Mouse (Mus musculus): ENCODE measurements around the gene Sema4d.
A peak's percentile ranks its signal among the peaks of the same experiment; 100 is the strongest.
"Not testable (repeated sequence)": the region's sequence is repeated elsewhere in the genome, so short reads cannot be mapped to it uniquely, and the experiment has no call there.

Sema4d gene

DNA sequence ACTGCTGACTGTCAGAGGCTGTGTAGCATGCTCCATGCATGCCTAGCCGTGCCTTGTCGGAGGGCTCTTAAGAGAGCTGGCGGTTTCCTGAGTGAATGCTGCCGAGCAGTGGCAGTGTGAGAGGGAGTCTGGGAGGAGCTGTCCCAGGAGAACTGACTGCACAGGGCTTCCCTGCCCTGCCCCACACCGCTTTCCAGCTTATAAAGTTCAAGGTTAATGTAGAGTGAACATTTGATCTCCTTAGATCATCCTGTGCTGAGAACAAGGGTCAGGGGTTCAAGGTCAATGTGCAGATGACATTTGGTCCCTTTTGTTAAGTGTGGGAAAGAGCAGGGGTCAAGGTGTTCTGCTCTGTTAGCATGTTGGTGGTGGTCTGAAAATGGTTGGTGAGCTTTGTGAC is 112.5 kb downstream of the Sema4d start:
- DNase-seq (ENCODE audit: extremely low spot score), result no peak

DNA sequence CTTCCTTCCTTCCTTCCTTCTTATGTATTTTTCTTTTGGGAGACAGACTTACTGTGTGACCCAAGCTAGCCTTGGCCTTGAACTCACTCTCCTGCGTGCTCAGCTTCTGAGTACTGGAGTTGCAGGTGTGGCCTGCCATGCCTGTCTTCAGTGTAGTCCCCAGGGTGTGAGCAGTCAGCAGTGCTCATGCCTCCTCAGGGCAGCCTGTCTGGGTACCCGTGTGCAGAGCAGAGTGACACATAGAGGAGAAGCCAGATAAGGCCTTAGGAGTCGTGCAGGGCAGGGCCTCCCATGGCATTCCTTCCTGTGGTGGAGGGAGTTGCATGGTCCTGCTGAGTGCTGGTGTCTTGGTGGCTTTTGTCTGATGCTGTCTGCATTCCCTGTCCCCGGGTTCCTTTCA is 114.2 kb downstream of the Sema4d start:
- no peak for DNase-seq (ENCODE audit: extremely low spot score)

- DNase-seq (ENCODE audit: extremely low spot score), result no peak
These were observed 114.9 kb downstream of the Sema4d start for GRCm38 (mm10) chr13:51678687-51679086.

- no peak for DNase-seq (ENCODE audit: extremely low spot score)
These were observed 115.8 kb downstream of the Sema4d start for GRCm38 (mm10) chr13:51677630-51678185.

DNA sequence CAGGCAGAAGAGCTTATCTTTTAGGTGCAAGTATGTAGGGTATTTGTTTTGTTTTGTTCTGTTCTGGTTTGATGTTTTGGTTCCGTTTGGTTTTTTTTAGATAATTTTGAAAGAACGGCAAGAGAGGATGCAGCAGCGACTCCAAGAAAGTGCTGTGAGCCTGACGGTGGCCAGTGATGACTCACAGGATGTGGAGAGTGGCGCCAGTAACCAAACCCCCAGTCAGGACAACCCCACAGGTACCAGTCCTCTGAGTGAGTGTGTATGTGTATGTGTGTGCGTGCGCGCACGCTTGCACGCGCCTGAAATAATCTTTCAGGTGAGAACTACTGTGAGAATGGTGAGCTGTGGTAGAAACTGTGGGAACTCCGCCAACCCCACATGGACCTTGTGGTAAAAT is 116.5 kb downstream of the Sema4d start:
- no peak for DNase-seq (ENCODE audit: extremely low spot score)

DNA sequence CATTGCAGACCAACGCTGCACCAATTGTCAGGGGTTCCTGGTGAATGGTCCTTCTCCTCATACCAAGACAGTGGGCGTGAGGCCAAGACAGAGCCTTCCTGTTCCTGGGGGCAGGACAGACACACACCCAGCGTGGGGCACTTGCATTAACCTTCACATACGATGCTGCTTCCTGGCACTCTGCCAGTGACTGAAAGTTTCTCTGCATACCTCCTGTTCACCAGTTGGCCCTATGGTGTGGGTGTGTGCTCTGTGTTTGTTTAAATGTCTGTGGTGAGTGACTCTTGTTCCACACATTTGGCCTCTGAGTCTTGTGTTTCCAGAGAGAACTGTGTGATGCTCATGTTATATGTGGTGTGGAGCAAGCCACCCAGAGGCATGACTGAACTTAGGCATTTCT is 116.9 kb downstream of the Sema4d start:
- DNase-seq (ENCODE audit: extremely low spot score), result no peak

DNA sequence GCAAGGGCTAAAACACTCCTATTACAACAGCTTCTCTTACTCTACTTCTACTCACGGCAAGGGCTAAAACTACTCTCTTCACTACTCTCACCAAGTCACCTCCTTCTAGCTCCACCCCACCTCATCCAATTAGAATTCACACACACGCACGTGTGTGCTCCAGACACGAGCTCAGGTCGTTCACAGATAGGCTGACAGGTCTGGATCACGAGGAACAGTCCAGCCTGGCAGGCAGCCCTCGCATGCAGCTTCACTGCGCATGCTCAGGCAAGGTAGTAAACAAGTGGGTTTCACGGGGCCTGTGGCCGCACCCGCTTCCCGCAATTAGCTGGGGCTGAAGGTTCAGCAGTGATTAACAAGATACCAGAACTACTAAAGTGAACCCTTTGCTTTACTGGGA is 125.4 kb downstream of the Sema4d start:
- not testable (repeated sequence) for DNase-seq (ENCODE audit: extremely low spot score)

- DNase-seq (ENCODE audit: extremely low spot score), result no peak
These were observed 130.0 kb downstream of the Sema4d start for GRCm38 (mm10) chr13:51663561-51663960.

GRCm38 (mm10) chr13:51659573-51659972 is 134.0 kb downstream of the Sema4d start:
- DNase-seq (ENCODE audit: extremely low spot score), result no peak

DNA sequence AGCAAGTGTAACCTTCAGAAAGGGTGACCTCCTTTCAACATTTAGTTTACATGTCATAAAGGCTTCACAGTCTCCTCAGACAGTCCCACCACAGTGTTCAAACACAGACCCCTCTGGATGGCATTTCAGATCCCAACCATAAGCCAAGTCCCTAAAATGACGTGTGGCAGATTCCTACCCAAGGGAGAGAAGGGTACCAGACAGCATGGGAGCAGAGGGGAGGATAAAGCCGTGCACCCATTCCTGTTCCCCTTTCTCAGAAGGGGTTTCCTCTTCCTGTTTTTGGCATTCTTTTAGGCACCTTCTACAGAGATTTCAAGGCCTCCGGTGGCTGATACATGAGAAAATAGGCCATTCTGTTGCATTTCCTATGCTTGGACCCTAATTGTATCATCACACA is 135.5 kb downstream of the Sema4d start:
- no peak for DNase-seq (ENCODE audit: extremely low spot score)

GRCm38 (mm10) chr13:51656516-51657235 is 136.9 kb downstream of the Sema4d start:
- DNase-seq (ENCODE audit: extremely low spot score), result no peak

- DNase-seq (ENCODE audit: extremely low spot score), result no peak
These were observed 139.6 kb downstream of the Sema4d start for GRCm38 (mm10) chr13:51653961-51654360.

GRCm38 (mm10) chr13:51653159-51653558 is 140.4 kb downstream of the Sema4d start:
- no peak for DNase-seq (ENCODE audit: extremely low spot score)

GRCm38 (mm10) chr13:51651408-51652064 is 142.0 kb downstream of the Sema4d start, which contains the start of gene Secisbp2:
Secisbp2 (plus strand) TSS chr13:51651697.
- DNase-seq (ENCODE audit: extremely low spot score), result peak; percentile 94

DNA sequence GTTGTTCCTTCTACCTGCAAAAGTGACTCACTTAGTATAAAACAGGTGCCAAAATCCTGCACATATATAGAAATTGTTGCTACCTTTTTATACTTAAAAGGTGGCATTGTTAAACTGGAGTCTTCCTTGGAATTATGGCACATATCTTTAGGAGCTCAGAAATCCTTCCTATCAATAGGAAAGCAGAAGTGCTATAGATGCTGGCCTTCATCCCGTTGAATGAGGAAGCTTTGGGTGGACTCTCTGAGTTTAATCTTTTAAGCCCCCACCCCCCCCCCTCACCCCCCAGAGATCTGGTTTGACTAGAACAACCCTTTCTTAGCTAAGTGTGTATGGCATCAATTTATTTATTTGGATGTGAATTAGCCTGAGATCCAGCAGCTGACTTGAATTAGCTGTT is 143.8 kb downstream of the Sema4d start:
- DNase-seq (ENCODE audit: extremely low spot score), result no peak

GRCm38 (mm10) chr13:51648237-51648636 is 145.3 kb downstream of the Sema4d start:
- no peak for DNase-seq (ENCODE audit: extremely low spot score)

DNA sequence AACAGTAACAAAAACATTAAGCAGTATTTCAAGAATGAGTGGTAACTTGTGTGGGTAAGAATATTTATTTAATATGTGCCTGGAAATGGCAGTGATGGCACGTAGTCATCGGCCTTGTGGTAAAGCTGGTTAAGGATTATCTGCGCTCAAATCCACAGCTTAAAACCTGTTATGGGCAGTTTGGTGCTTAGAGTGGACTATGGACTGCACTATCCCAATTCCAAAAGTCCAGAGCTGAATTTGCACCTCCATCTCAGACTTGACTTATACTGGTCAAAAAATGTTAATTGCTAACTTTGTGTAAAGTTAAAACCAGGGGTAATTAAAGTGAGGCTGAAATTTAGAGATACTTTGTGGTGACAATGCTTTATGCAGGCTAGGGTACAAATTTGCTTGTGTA is 145.8 kb downstream of the Sema4d start:
- DNase-seq (ENCODE audit: extremely low spot score), result no peak

- DNase-seq (ENCODE audit: extremely low spot score), result no peak
These were observed 147.1 kb downstream of the Sema4d start for GRCm38 (mm10) chr13:51646362-51647027.

DNA sequence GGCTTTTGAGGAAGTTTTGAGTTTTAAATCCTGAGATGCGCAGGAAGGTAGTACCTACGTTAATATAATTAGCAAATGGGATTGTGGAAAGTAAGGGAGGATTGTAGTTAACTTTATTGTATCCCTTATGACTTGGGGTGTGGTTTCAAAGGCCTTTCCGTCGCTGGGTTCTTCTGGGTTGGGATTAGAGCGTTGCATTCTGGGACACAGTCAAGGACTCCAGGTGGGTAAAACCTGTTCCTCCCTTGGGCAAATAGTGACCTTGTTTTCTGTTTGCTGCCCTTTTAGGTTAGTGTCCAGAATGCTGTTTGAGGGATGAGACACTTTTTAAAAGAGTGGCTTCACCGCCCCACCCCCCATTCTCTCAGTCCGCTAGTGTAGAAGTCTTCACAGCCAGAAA is 147.7 kb downstream of the Sema4d start:
- DNase-seq (ENCODE audit: extremely low spot score), result peak; percentile 29

DNA sequence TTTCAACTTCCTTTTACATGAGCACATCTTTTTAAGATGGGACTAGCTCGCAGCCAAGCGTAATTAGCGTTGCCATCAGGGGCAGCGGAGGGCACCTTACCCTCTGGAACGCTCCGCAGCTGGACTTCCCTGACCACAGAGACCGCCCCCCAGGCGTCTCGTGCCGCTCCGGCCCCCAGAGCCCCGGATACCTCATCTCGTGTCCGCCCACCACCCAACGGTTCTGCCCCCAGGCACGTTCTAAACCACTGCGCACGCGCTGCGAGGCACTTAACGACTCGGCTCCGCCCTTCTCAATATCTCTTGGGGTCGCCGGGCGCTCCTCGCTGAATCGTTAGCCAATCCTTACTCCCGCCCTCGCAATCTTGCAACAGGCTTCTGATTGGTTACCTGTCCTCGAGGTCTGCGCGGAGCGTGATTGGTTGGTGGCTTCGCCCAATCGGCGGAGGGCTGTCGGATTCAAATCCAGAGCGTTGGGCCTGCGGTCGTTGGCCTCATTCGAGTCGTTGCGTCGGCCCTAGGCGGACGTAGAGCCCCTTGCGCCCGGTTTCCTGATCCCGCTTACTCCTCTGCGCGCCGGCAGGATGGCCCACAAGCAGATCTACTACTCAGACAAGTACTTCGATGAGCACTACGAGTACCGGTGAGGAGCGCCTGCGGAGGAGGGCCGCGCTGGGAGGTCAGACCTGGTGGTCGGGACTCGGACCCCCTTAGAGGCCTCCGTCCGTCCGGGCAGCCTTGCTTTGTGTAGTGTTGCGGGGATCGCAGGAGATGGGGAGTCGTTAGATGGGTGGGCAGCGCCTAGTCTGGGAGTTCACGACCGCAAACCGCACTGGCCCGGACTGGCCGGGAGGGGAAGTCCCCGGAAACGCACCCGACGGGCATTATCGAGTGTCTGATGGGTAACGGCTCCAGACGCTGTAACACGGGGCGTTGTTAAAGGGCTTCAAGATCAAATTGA is 148.4 kb downstream of the Sema4d start, which contains the start of gene Cks2:
TSS of gene Cks2 (plus strand) at position 404 of the 961 bp plus-strand sequence.
- DNase-seq (ENCODE audit: extremely low spot score), result peak; percentile 97

All from embryo, embryonic 9.5 days (tissue).